Mouse (Mus musculus): Measurements from ENCODE around the gene Zbtb41. TPM values are rescaled to one million over a fixed set of nuclear protein-coding genes. Genes with fewer than 3 reads are reported as not detected.
"Not testable (repeated sequence)": the region's sequence is repeated elsewhere in the genome, so short reads cannot be mapped to it uniquely, and the experiment has no call there.

Gene Zbtb41
- polyA plus RNA-seq, 1 experiment from 2014 or later, result 2.9 TPM

DNA sequence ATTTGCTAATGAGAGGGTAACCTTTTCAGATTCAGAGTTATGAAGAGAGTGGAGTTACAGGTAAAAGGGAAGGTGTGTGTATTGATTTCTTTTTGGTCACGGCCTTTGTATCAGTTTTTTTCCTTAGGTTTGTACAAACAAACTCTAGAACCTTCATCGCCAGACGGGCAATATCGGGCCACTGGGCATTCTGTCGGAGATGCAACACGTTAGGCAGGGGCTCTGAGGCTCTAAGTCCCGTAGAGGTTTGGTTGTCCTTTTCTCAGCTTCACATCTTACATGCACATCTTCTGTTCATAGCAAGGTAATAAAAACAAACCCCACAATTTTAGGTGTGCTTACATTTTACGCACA is 590 bp upstream of the Zbtb41 start:
- DNase-seq (no peak), ATAC-seq (ENCODE audit: low read depth) (peak; percentile 29)
- Histone ChIP-seq H3K27ac (peak overlapping the region; percentile 84), H3K36me3 (peaks cover 4% of the 10 kb centered on the region; the same call in 1 of the 2 replicates), H3K4me2 (peak overlapping the region; percentile 89), H3K4me1 (replicated peaks) (peaks cover 39% of the 10 kb centered on the region), H3K9ac (peak overlapping the region; percentile 95), H3K4me3 (replicated peaks) (peak overlapping the region; percentile 89), H3K27me3 (no peaks in the 10 kb centered on the region), H3K9me3 (replicated peaks) (no peaks in the 10 kb centered on the region)
- 4% methylated on average over 8 of the region's 8 CpGs for WGBS (ENCODE audit: insufficient replicate concordance)

- ATAC-seq (ENCODE audit: low read depth) (no peak), DNase-seq (no peak)
- WGBS (ENCODE audit: insufficient replicate concordance), result 25% methylated on average over 10 of the region's 10 CpGs
- Histone ChIP-seq H3K4me1 (replicated peaks) (peaks cover 42% of the 10 kb centered on the region), H3K27me3 (no peaks in the 10 kb centered on the region), H3K4me2 (peak overlapping the region; percentile 89), H3K36me3 (peaks cover 4% of the 10 kb centered on the region; the same call in 1 of the 2 replicates), H3K9me3 (replicated peaks) (no peaks in the 10 kb centered on the region), H3K4me3 (replicated peaks) (peak overlapping the region; percentile 89), H3K27ac (peak overlapping the region; percentile 84; the same call in 1 of the 2 replicates), H3K9ac (peak overlapping the region; percentile 95)
Measured at GRCm38 (mm10) chr1:139422941-139423340, 853 bp downstream of the Zbtb41 start.

- Histone ChIP-seq H3K27me3 (no peaks in the 10 kb centered on the region), H3K4me3 (replicated peaks) (peak overlapping the region; percentile 89), H3K36me3 (peaks cover 5% of the 10 kb centered on the region), H3K4me2 (peak overlapping the region; percentile 89), H3K9me3 (replicated peaks) (no peaks in the 10 kb centered on the region), H3K9ac (peak overlapping the region; percentile 95), H3K27ac (no peak overlapping the region), H3K4me1 (replicated peaks) (peaks cover 42% of the 10 kb centered on the region)
- ATAC-seq (ENCODE audit: low read depth) (no peak), DNase-seq (no peak)
- 24% methylated on average over 10 of the region's 10 CpGs for WGBS (ENCODE audit: insufficient replicate concordance)
Measured at GRCm38 (mm10) chr1:139423931-139424330, 1.8 kb downstream of the Zbtb41 start.

DNA sequence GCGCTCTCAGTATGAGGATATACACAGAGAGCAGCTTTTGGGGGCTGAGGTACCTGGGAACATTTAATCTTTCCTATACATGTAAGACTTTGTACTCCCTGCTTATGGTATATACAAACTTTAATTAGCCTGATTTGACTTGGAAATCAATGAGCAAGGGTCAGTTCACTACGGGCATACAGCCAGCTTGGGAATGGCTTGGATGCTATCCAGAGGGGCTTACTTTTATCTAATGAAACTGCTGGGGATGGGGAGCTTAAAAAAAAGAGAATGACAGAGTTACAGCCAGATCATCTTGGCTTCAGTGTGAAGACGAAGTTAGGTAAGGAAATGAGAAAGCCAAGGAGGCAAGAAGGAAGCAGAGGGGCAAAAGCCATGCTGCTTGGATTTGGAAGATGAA is 2.9 kb downstream of the Zbtb41 start:
- DNase-seq, result no peak
- Histone ChIP-seq H3K9ac (peak overlapping the region; percentile 49; the same call in 1 of the 2 replicates), H3K27ac (no peak overlapping the region), H3K4me3 (replicated peaks) (peak overlapping the region; percentile 32), H3K27me3 (no peaks in the 10 kb centered on the region), H3K4me2 (peak overlapping the region; percentile 52), H3K9me3 (replicated peaks) (no peaks in the 10 kb centered on the region), H3K36me3 (peaks cover 14% of the 10 kb centered on the region), H3K4me1 (replicated peaks) (peaks cover 42% of the 10 kb centered on the region)
- no peak for ATAC-seq (ENCODE audit: low read depth)
- 66% methylated on average over 3 of the region's 3 CpGs for WGBS (ENCODE audit: insufficient replicate concordance)

- Histone ChIP-seq H3K4me1 (replicated peaks) (no peaks in the 10 kb centered on the region), H3K36me3 (peaks cover 34% of the 10 kb centered on the region), H3K4me2 (no peak overlapping the region), H3K4me3 (replicated peaks) (no peak overlapping the region), H3K9ac (no peak overlapping the region), H3K27ac (no peak overlapping the region), H3K27me3 (no peaks in the 10 kb centered on the region), H3K9me3 (replicated peaks) (no peaks in the 10 kb centered on the region)
- no peak for DNase-seq
- ATAC-seq (ENCODE audit: low read depth), result no peak
Measured at GRCm38 (mm10) chr1:139438373-139438772, 16.3 kb downstream of the Zbtb41 start.

DNA sequence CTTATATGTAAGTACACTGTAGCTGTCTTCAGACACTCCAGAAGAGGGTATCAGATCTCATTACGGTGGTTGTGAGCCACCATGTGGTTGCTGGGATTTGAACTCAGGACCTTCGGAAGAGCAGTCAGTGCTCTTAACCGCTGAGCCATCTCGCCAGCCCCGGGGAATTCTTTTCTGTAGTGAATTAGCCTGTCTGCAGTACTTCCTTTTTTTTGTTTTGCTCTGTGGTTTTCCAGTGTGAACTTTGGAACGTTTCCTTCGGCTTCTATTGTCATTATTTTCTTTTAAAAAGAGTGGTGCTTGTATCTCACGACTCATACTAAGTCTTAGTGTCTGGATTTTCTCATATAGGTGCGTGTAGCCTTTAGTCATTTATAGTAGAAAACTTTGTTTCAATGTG is 21.0 kb downstream of the Zbtb41 start:
- not testable (repeated sequence) for H3K9ac ChIP-seq; H3K4me3 ChIP-seq (replicated peaks); DNase-seq; H3K9me3 ChIP-seq (replicated peaks); H3K4me2 ChIP-seq; ATAC-seq (ENCODE audit: low read depth); H3K4me1 ChIP-seq (replicated peaks); H3K27ac ChIP-seq; H3K27me3 ChIP-seq
- WGBS (ENCODE audit: insufficient replicate concordance), result 57% methylated on average over 9 of the region's 9 CpGs
- H3K36me3 ChIP-seq, result peaks cover 17% of the 10 kb centered on the region

DNA sequence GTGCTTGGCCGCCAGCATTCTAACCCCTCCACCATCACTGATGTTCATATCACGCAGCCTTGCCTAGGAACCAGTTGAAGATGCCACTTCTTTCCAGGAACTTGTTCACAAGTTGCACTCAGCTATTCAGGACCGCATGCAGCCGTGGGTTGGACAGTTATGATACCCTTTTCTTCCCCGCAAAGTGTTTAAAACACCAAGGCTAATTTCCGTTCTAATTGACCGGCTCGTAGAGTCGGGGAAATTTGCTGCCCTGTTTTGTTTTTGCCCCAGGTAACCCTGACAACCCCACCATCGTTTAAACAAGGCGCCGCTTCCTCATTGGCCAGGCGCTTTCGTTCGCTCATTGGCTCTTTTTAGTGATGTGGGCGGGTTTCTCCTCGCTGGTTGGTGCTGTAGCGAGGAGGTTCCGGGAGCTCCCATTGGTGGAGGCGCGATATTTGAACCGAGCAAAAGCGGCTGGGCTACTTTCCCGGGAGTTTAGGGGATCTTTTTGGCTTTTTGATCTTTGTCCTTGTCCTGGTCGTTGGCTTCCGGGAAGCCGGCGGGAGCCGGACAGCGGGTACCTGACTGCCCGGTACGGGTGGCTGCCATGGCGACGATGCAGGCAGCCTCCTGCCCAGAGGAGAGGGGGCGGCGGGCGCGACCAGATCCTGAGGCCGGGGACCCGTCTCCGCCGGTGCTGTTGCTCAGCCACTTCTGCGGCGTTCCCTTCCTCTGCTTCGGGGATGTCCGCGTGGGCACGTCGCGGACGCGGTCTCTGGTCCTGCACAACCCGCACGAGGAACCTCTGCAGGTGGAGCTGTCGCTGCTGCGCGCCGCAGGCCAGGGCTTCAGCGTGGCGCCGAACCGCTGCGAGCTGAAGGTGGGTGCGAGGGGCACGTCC is 32.5 kb downstream of the Zbtb41 start, which contains the start of gene Aspm:
Gene Aspm (plus strand): TSS at position 433 of the 886 bp plus-strand sequence.
- Histone ChIP-seq H3K27ac (peak within 1 kb of the TSS; percentile 89), H3K4me3 (replicated peaks) (peak within 1 kb of the TSS; percentile 94), H3K9me3 (replicated peaks) (no peaks in the 10 kb centered on the region), H3K36me3 (peaks cover 26% of the 10 kb centered on the region), H3K4me2 (peak within 1 kb of the TSS; percentile 84), H3K4me1 (replicated peaks) (peaks cover 30% of the 10 kb centered on the region), H3K27me3 (no peaks in the 10 kb centered on the region), H3K9ac (peak within 1 kb of the TSS; percentile 93)
- DNase-seq (peak; percentile 91), ATAC-seq (ENCODE audit: low read depth) (peak; percentile 96)
- under 1% methylated on average over 65 of the region's 65 CpGs for WGBS (ENCODE audit: insufficient replicate concordance)

DNA sequence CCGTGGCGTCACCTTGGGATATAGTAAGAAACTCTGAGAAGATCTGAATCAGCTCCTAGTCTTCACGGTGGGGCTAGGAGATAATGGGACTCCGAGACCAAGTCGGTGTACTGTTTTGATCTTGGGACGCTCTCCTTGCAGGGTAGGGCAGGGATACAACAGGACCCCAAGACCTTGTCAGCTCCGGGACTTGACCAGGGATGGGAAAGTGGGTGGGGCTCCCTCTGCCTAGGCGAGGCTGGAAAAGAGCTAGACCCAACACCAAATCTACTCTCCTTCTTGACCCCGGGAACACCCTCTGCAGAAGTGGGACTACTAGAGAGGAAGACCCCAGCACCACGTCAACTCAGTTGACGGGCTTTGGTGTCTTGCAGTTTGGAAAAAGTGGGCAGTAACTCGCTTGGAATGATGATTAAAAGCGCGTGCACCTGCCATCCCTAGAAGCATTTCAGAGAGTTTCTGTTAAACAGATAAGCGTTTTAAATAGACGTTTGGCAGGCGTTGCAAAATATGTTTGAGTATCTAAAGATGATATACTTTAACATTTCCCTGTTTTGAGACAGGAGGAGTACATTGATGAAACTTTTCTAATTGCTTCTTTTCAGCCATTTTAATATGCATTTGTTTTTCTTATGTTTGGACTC is 33.3 kb downstream of the Zbtb41 start:
- Histone ChIP-seq H3K4me2 (peak overlapping the region; percentile 84), H3K9ac (peak overlapping the region; percentile 93), H3K27me3 (no peaks in the 10 kb centered on the region), H3K9me3 (replicated peaks) (no peaks in the 10 kb centered on the region), H3K27ac (peak overlapping the region; percentile 89), H3K4me1 (replicated peaks) (peaks cover 32% of the 10 kb centered on the region), H3K36me3 (peaks cover 31% of the 10 kb centered on the region), H3K4me3 (replicated peaks) (peak overlapping the region; percentile 94)
- ATAC-seq (ENCODE audit: low read depth) (peak; percentile 64), DNase-seq (peak; percentile 40)
- 2% methylated on average over 17 of the region's 17 CpGs for WGBS (ENCODE audit: insufficient replicate concordance)

DNA sequence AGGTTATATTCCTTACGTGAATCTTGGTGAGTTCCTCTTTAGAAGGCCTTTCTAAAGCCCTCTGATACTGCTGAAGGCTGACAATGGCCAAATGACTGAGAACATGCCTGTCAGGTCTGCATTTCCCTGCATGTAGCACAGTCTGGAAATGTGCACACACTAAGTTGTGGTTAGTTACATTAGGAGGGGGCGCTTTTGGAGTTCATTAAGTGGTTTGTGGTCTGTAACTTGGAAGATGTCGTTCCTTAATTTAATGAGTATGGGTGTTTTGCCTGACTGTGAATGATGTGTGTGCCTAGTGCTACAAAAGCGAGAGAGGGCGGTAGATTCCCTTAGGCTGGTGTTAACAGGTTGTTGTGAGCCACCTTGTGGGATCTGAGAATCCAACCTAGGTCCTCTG is 38.7 kb downstream of the Zbtb41 start:
- Histone ChIP-seq H3K4me1 (replicated peaks) (peaks cover 29% of the 10 kb centered on the region), H3K4me3 (replicated peaks) (peak overlapping the region; percentile 18; the same call in 1 of the 2 replicates), H3K27me3 (no peaks in the 10 kb centered on the region), H3K9ac (0 out of 2 replicates have a peak overlapping the region, but pooled peaks have one; percentile 22), H3K27ac (no peak overlapping the region), H3K9me3 (replicated peaks) (no peaks in the 10 kb centered on the region), H3K4me2 (peak overlapping the region; percentile 14), H3K36me3 (peaks cover 78% of the 10 kb centered on the region)
- no peak for DNase-seq
- no peak for ATAC-seq (ENCODE audit: low read depth)
- 70% methylated on average over 5 of the region's 5 CpGs for WGBS (ENCODE audit: insufficient replicate concordance)

DNA sequence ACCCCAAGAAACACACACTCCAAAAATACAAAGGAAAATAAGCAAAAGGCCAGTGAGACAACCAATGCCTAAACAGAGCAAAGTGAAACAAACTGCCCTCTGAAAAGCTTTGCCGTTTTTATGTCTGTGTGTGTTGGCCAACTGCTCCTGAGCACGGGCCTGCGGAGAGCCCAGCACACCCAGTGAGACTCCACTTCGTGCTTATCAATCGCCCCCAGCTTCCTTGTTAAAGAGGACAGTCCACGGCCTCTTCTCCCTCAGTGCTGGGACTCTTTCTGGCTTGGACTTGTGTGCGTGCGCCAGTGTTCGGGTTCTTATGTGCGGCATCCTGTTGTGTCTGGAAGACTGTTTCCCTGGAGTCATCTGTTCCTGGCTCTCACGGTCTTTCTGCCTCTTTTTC is 43.8 kb downstream of the Zbtb41 start:
- H3K4me1 ChIP-seq (replicated peaks), result peaks cover 7% of the 10 kb centered on the region
- no peaks in the 10 kb centered on the region for H3K27me3 ChIP-seq
- ATAC-seq (ENCODE audit: low read depth), result peak; percentile 94
- WGBS (ENCODE audit: insufficient replicate concordance), result 47% methylated on average over 11 of the region's 11 CpGs
- H3K36me3 ChIP-seq, result peaks cover 83% of the 10 kb centered on the region
- H3K27ac ChIP-seq, result no peak overlapping the region
- peak overlapping the region; percentile 13; the same call in 1 of the 2 replicates for H3K4me2 ChIP-seq
- 0 out of 2 replicates have a peak overlapping the region, but pooled peaks have one; percentile 7 for H3K9ac ChIP-seq
- peak; percentile 37 for DNase-seq
- no peak overlapping the region for H3K4me3 ChIP-seq (replicated peaks)
- H3K9me3 ChIP-seq (replicated peaks), result no peaks in the 10 kb centered on the region

- 92% methylated on average over 11 of the region's 11 CpGs for WGBS (ENCODE audit: insufficient replicate concordance)
- no peak overlapping the region for H3K4me2 ChIP-seq
- ATAC-seq (ENCODE audit: low read depth) (no peak), DNase-seq (no peak)
- no peak overlapping the region for H3K27ac ChIP-seq
- H3K36me3 ChIP-seq, result peaks cover 93% of the 10 kb centered on the region
- H3K9ac ChIP-seq, result no peak overlapping the region
- H3K9me3 ChIP-seq (replicated peaks), result no peaks in the 10 kb centered on the region
- H3K4me3 ChIP-seq (replicated peaks), result no peak overlapping the region
- H3K4me1 ChIP-seq (replicated peaks), result no peaks in the 10 kb centered on the region
- no peaks in the 10 kb centered on the region for H3K27me3 ChIP-seq
Measured at GRCm38 (mm10) chr1:139478898-139479297, 56.8 kb downstream of the Zbtb41 start.

Measured in liver, embryonic 13.5 days (tissue).